Mouse (Mus musculus) layer of hippocampus, adult 2 months (tissue): ENCODE measurements around the gene Mical3. TPM values are rescaled to one million over a fixed set of nuclear protein-coding genes. Genes with fewer than 3 reads are reported as not detected.

Experiments
- DNase-seq, 2 experiments: peaks; one replicate each; pipeline ENCODE4 v3.0.0; 2022; ENCODE audit warnings: low spot score in 2 of 2
- H3K27ac ChIP-seq: fragments of 200-600 bp; 2 replicates; pipeline ENCODE4 v1.8.1; 2022
- H3K4me3 ChIP-seq: fragments of 200-600 bp; 2 replicates; pipeline ENCODE4 v1.8.1; 2022; ENCODE audit warnings: mild to moderate bottlenecking
- CTCF ChIP-seq: fragments of 200-600 bp; conservative IDR thresholded peaks from 2 replicates; pipeline ENCODE4 v1.8.1; 2022; ENCODE audit warnings: antibody characterized with exemption, mild to moderate bottlenecking, moderate library complexity
- total RNA-seq, 2 experiments: library from RNA; stranded (reverse); gene quantifications; 2 replicates each; pipeline ENCODE4 v1.2.3; 2021

The Mical3 gene
- total RNA-seq, 2 experiments from 2014 or later, result 89.5 to 94.6 TPM

DNA sequence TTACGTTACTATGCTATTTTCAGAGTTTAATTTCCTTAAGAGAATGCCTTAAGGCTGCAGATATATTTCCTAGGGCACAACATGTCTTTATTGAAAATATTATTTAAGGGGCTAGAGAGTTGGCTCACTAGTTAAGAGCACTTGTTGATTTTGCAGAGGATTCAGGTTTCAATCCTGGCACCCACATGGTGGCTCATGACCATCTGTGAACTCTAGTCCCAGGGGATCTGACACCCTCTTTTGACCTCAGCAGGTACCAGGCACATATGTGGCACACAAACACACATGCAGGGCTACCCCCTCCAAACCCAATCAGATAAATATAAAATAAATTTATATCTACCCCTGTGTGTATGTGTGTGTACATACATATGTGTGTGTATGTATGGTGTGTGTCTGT lies 8.5 kb upstream of the Mical3 start:
- no peak for DNase-seq
- H3K27ac ChIP-seq, result no peak overlapping the region
- H3K4me3 ChIP-seq, result no peak overlapping the region
- TF ChIP-seq CTCF, result no peak

GRCm38 (mm10) chr6:121138338-121139040 lies 7.7 kb upstream of the Mical3 start:
- H3K27ac ChIP-seq, result no peak overlapping the region
- DNase-seq, result no peak
- no peak for TF ChIP-seq CTCF
- no peak overlapping the region for H3K4me3 ChIP-seq

GRCm38 (mm10) chr6:121137222-121137621 lies 6.4 kb upstream of the Mical3 start:
- no peak overlapping the region for H3K4me3 ChIP-seq
- TF ChIP-seq CTCF, result no peak
- H3K27ac ChIP-seq, result no peak overlapping the region
- DNase-seq, result no peak

- no peak for DNase-seq
- Histone ChIP-seq H3K27ac (no peak overlapping the region), H3K4me3 (no peak overlapping the region)
- no peak for TF ChIP-seq CTCF
Observed at GRCm38 (mm10) chr6:121134884-121135283, 4.1 kb upstream of the Mical3 start.

GRCm38 (mm10) chr6:121134249-121134648 lies 3.5 kb upstream of the Mical3 start:
- TF ChIP-seq CTCF, result no peak
- DNase-seq, result no peak
- no peak overlapping the region for H3K4me3 ChIP-seq

GRCm38 (mm10) chr6:121130039-121130705 lies 627 bp downstream of the Mical3 start:
- DNase-seq, result peak; percentile 88 to 90
- TF ChIP-seq CTCF, result peak; percentile 88
- H3K27ac ChIP-seq, result peak overlapping the region; percentile 92
- H3K4me3 ChIP-seq, result peak overlapping the region; percentile 69

More at GRCm38 (mm10) chr6:121134249-121134648, 3.5 kb upstream of the Mical3 start:
- no peak overlapping the region for H3K27ac ChIP-seq

DNA sequence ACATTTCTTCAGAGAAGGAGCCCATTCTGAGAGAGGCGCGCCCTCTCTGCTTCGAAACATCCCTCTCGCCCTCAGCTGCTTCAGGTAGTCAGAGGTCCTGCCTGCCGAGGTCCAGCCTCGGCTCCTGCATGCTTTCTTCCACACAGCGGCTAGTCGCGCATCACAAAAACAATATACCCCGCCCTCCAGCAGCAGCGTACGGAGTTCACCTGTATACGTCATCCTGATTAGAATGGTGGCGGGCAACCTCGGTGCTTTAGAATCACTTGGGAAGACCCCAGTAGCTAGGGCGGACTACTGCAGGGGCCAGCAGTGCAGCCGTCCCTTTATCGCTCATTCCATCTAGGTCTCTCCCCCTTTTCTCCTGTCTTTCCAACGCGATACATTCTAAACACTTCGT lies 1.3 kb downstream of the Mical3 start:
- peak overlapping the region; percentile 69 for H3K4me3 ChIP-seq
- no peak for TF ChIP-seq CTCF
- H3K27ac ChIP-seq, result peak overlapping the region; percentile 92
- DNase-seq, result no peak

DNA sequence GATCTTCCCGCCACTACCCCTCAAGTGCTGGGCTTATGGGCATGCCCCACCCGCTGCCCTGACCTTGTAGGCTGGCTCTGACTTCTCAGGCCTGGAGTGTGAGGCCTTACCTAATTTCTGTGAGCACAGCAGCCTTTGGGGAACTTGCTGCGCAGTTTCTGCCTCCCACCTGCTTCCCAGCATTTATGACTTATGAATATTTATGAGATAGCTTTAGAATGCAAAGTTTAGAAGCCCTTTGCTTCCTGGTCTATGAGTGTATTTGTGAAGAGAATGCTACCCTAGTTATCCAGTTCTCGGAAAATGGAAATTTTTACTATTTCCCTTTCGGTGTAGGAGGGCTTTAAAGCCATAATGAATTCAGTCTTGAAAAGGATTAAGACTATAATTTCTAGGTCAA lies 2.1 kb downstream of the Mical3 start:
- TF ChIP-seq CTCF, result no peak
- DNase-seq, result no peak
- Histone ChIP-seq H3K27ac (peak overlapping the region; percentile 92; the same call in 1 of the 2 replicates), H3K4me3 (no peak overlapping the region; the same call in 1 of the 2 replicates)

- no peak for TF ChIP-seq CTCF
- no peak for DNase-seq
- Histone ChIP-seq H3K4me3 (no peak overlapping the region), H3K27ac (no peak overlapping the region)
Observed at GRCm38 (mm10) chr6:121127726-121128125, 3.1 kb downstream of the Mical3 start.

DNA sequence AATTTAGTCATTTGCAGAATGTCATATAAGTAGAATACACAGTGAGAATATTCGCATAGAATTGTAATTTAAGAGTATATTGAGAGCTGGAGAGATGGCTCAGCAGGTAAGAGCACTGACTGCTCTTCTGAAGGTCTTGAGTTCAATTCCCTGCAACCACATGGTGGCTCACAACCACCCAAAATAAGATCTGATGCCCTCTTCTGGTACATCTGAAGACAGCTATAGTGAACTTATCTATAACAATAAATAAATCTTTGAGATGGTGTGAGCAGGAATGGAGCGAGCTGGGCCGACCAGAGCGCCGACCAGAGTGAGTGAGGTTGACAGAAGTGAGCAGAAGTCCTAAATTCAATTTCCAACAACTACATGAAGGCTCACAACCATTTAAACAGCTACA lies 4.6 kb downstream of the Mical3 start:
- 0 out of 2 replicates have a peak, but pooled peaks have one; percentile 14 for TF ChIP-seq CTCF
- no peak overlapping the region for H3K4me3 ChIP-seq

GRCm38 (mm10) chr6:121122739-121123241 lies 8.0 kb downstream of the Mical3 start:
- no peak for DNase-seq
- no peak overlapping the region for H3K27ac ChIP-seq
- no peak for TF ChIP-seq CTCF
- no peak overlapping the region for H3K4me3 ChIP-seq

More for the DNA sequence above, 4.6 kb downstream of the Mical3 start:
- no peak for DNase-seq
- no peak overlapping the region for H3K27ac ChIP-seq

DNA sequence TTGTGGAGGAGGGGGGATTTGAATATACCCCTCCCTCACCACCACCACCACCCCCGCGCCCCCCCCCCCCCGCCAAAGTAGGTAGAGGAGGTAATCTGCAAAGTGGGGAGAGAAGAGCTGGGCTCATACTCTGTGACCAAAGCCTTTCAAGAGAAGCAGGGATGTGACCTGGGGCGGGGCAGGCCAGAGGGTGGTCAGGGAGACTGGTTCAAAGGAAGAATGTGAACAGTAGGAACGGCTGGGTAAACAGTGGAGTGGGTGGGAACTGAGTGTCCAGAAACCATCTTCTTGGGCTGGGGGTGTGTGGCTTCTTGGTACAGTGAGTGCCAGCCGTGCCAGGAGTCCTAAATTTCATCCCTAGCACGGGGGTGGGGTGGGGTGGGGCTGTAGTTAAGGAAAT lies 10.0 kb downstream of the Mical3 start:
- Histone ChIP-seq H3K27ac (no peak overlapping the region), H3K4me3 (no peak overlapping the region)
- DNase-seq, result no peak
- no peak for TF ChIP-seq CTCF

DNA sequence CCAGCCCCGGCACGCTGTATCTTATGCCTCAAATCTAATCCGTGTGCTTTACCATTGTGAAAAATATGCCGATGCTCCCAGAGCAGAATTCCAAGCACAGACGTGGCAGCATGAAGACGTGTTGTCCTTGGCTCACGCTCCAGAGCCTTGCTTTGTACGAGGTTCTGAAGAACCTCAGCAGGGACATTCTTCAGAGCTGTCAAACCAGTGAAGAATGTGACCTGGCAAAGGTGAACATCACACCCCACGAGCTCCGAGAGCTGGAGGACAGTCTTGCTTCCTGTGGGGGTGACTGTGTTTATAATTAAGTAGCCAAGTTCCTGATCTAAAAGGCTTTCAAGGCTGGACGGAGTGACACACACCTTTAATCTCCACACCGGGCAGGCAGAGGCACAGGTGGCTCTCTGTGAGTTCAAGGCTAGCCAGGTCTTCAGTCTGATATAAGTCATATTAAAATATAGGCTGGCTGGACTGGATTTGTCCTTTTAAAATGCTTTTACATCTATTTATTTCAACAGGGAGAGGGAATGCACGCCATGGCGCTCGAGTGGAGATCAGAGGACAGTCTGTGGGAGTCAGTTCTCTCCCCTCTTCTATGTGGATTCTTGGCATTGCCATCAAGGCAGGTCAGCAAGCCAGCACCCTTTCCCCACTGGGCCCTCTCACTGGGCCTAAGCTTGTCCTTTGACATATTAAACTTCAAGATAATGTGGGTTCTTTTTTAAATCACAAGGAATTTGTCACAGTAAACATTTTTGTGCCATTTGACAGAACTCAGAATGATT lies 12.6 kb downstream of the Mical3 start:
- Histone ChIP-seq H3K27ac (no peak overlapping the region), H3K4me3 (no peak overlapping the region)
- DNase-seq, result no peak
- no peak for TF ChIP-seq CTCF
